Mouse (Mus musculus) CH12.LX (cell line): ENCODE data around the gene Gm11037. TPM values are rescaled to one million over a fixed set of nuclear protein-coding genes. Genes with fewer than 3 reads are reported as not detected.

Experiments
- DNase-seq: peaks from one replicate; pipeline ENCODE4 v3.0.0-alpha.2; 2013; ENCODE audit errors: extremely low read depth
- H3K27ac ChIP-seq: 2 replicates; pipeline ENCODE4 v1.5.1; 2012; ENCODE audit warnings: low read depth, mild to moderate bottlenecking, control low read depth, moderate library complexity; ENCODE audit not compliant: insufficient read depth
- H3K27me3 ChIP-seq: replicated peaks from 2 replicates; pipeline ENCODE3; 2012; ENCODE audit warnings: inconsistent platforms
- H3K36me3 ChIP-seq, 2 experiments: replicated peaks in 1 of 2; 2 replicates each; pipeline versions ENCODE3 to v1.6.1; 2012; ENCODE audit warnings: inconsistent platforms in 1 of 2, low read length in 1 of 2, mild to moderate bottlenecking in 1 of 2, mixed read lengths in 1 of 2, moderate library complexity in 1 of 2; ENCODE audit not compliant: control insufficient read depth in 1 of 2, insufficient read depth in 1 of 2
- H3K4me1 ChIP-seq, 2 experiments: 2 replicates each; pipeline ENCODE4 v1.6.1; 2012; ENCODE audit warnings: inconsistent platforms in 1 of 2, moderate library complexity in 1 of 2; ENCODE audit not compliant: insufficient read depth in 2 of 2, control insufficient read depth in 1 of 2
- H3K4me2 ChIP-seq: 2 replicates; pipeline ENCODE4 v1.6.1; 2012; ENCODE audit warnings: low read depth, mild to moderate bottlenecking, control low read depth; ENCODE audit not compliant: poor library complexity, insufficient read depth, severe bottlenecking
- H3K4me3 ChIP-seq, 3 experiments: fragments of 150-350 bp in 1 of 3; sonication (generic) in 1 of 3; replicated peaks in 1 of 3; 2 replicates each; pipeline versions ENCODE3 to v1.5.1; 2011 to 2012; ENCODE audit warnings: low read depth in 2 of 3, low read length in 2 of 3, mild to moderate bottlenecking in 2 of 3, moderate library complexity in 2 of 3, control low read depth in 1 of 3, improper control_type of control experiment in 1 of 3, inconsistent platforms in 1 of 3, mixed read lengths in 1 of 3; ENCODE audit not compliant: poor library complexity in 1 of 3
- H3K79me2 ChIP-seq: replicated peaks from 2 replicates; pipeline ENCODE4 v1.6.1; 2012; ENCODE audit warnings: mild to moderate bottlenecking, moderate library complexity; ENCODE audit not compliant: control insufficient read depth, poor library complexity, insufficient read depth, severe bottlenecking; ENCODE audit errors: extremely low read depth
- H3K9ac ChIP-seq: 2 replicates; pipeline ENCODE4 v1.6.1; 2012; ENCODE audit warnings: low read depth, mild to moderate bottlenecking, control low read depth, moderate library complexity; ENCODE audit not compliant: insufficient read depth
- H3K9me3 ChIP-seq: replicated peaks from 2 replicates; pipeline ENCODE3; 2012; ENCODE audit warnings: low read length, inconsistent platforms, mixed read lengths
- ELF1 ChIP-seq: IDR thresholded peaks from 2 replicates; pipeline ENCODE4 v1.6.1; 2014; ENCODE audit warnings: low read depth, mild to moderate bottlenecking, inconsistent platforms, low read length, improper control_type of control experiment
- GABPA ChIP-seq: IDR thresholded peaks from 2 replicates; pipeline ENCODE4 v1.6.1; 2012; ENCODE audit warnings: low read depth, low read length, improper control_type of control experiment, inconsistent platforms; ENCODE audit not compliant: insufficient replicate concordance
- JUND ChIP-seq: conservative IDR thresholded peaks from 2 replicates; pipeline ENCODE4 v1.6.1; 2011; ENCODE audit warnings: low read depth, low read length, improper control_type of control experiment
- KAT2A ChIP-seq: IDR thresholded peaks from 2 replicates; pipeline ENCODE4 v1.6.1; 2012; ENCODE audit warnings: low read length, improper control_type of control experiment, inconsistent platforms; ENCODE audit not compliant: insufficient replicate concordance
- MAFK ChIP-seq: IDR thresholded peaks from 2 replicates; pipeline ENCODE4 v1.6.1; 2011; ENCODE audit warnings: low read length, improper control_type of control experiment; ENCODE audit not compliant: insufficient replicate concordance
- MAZ ChIP-seq: IDR thresholded peaks from 2 replicates; pipeline ENCODE4 v1.6.1; 2012; ENCODE audit warnings: low read depth, mild to moderate bottlenecking, inconsistent platforms, low read length, improper control_type of control experiment, moderate library complexity
- NELFE ChIP-seq: IDR thresholded peaks from 2 replicates; pipeline ENCODE4 v1.6.1; 2011; ENCODE audit warnings: low read depth, low read length, improper control_type of control experiment
- NRF1 ChIP-seq: IDR thresholded peaks from 2 replicates; pipeline ENCODE4 v1.6.1; 2014; ENCODE audit warnings: low read depth, mild to moderate bottlenecking, inconsistent platforms, low read length, improper control_type of control experiment, moderate library complexity
- PAX5 ChIP-seq: IDR thresholded peaks from 2 replicates; pipeline ENCODE4 v1.6.1; 2012; ENCODE audit warnings: low read length, inconsistent platforms, mixed read lengths
- POLR2AphosphoS2 ChIP-seq: IDR thresholded peaks from 2 replicates; pipeline ENCODE4 v1.6.1; 2011; ENCODE audit warnings: low read depth, low read length, improper control_type of control experiment
- RCOR1 ChIP-seq: conservative IDR thresholded peaks from 2 replicates; pipeline ENCODE4 v1.6.1; 2012; ENCODE audit warnings: low read depth, mild to moderate bottlenecking, inconsistent platforms, low read length, improper control_type of control experiment
- SIN3A ChIP-seq: IDR thresholded peaks from 2 replicates; pipeline ENCODE4 v1.6.1; 2012; ENCODE audit warnings: low read length, improper control_type of control experiment, inconsistent platforms
- TBP ChIP-seq: conservative IDR thresholded peaks from 2 replicates; pipeline ENCODE4 v1.6.1; 2011; ENCODE audit warnings: low read depth, low read length, improper control_type of control experiment
- UBTF ChIP-seq: IDR thresholded peaks from 2 replicates; pipeline ENCODE4 v1.6.1; 2012; ENCODE audit warnings: low read depth, mild to moderate bottlenecking, inconsistent platforms, low read length, improper control_type of control experiment, moderate library complexity
- USF1 ChIP-seq: IDR thresholded peaks from 2 replicates; pipeline ENCODE4 v1.6.1; 2014; ENCODE audit warnings: low read depth, mild to moderate bottlenecking, inconsistent platforms, low read length, improper control_type of control experiment
- USF2 ChIP-seq: conservative IDR thresholded peaks from 2 replicates; pipeline ENCODE4 v1.6.1; 2011; ENCODE audit warnings: low read depth, low read length, improper control_type of control experiment
- ZC3H11A ChIP-seq: IDR thresholded peaks from 2 replicates; pipeline ENCODE4 v1.6.1; 2012; ENCODE audit warnings: low read depth, mild to moderate bottlenecking, inconsistent platforms, low read length, improper control_type of control experiment
- dilution Hi-C: fragments of 300-500 bp; cut with MboI; formaldehyde crosslinking; loops from 2 replicates; pipeline ENCODE4 v1.14.3; 2020; ENCODE audit warnings: low sequenced_read_pairs; ENCODE audit not compliant: extremely low pct_unique_long_range_greater_than_20kb, extremely low pct_ligation_motif_present
- in situ Hi-C: fragments of 300-500 bp; cut with MboI; formaldehyde crosslinking; loops from 3 replicates; pipeline ENCODE4 v1.14.3; 2019; ENCODE audit warnings: low sequenced_read_pairs, low pct_ligation_motif_present, low pct_unique_long_range_greater_than_20kb, mixed read lengths
- polyA plus RNA-seq: library from polyadenylated mRNA; unstranded; fragments of >175 nt; gene quantifications from 2 replicates; pipeline ENCODE4 v1.2.1, GENCODE M21; 2012; ENCODE audit warnings: low read depth; ENCODE audit not compliant: insufficient read length
- total RNA-seq, 2 experiments: library from RNA; depleted of rRNA; stranded (reverse); fragments of 300-350 nt in 1 of 2; fragments of >200 nt in 1 of 2; gene quantifications; 2 replicates each; pipeline ENCODE4 v1.2.3; 2012 to 2014

The Gm11037 gene
- total and polyA plus RNA-seq, 3 experiments = not detected

DNA sequence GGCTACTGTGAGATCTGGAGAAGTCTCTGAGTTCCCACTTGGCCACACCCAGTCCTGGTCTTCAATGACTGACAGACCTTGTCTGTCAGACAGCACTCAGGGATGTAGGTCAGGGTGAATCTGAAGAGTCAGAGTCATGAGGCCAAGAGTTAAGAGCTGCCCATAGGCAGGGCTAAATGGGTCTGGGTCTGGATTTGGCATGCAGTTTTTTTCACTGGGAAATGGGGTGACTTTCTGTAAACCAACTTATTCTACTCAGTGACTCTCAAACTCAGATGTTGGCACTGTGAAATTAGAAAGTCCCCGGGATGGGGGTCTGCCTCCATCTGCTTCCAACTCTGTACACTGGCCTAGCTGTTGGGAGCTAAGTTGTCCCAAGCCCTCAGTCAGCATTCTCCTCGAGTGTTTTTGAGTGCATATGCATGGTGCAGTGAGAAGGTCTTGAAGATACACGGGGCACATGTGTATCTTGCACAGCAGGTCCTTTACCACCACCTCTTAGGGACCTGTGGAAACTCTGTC is 4.6 kb upstream of the Gm11037 start:
- in situ Hi-C loops (no loop called here), dilution Hi-C loops (no loop called here)
- H3K4me3 ChIP-seq = no peak overlapping the region
- peaks cover 33% of the 10 kb centered on the region for H3K27me3 ChIP-seq
- no peak overlapping the region for H3K9ac ChIP-seq
- no peaks in the 10 kb centered on the region for H3K9me3 ChIP-seq
- no peak for DNase-seq
- peaks cover 13 to 50% of the 10 kb centered on the region in 2 experiments for H3K4me1 ChIP-seq
- H3K79me2 ChIP-seq = no peaks in the 10 kb centered on the region
- H3K4me2 ChIP-seq = no peak overlapping the region
- H3K27ac ChIP-seq = no peak overlapping the region
- TF ChIP-seq USF2 (no peak), KAT2A (no peak), MAZ (no peak), ELF1 (no peak), NRF1 (no peak), MAFK (no peak), RCOR1 (no peak), USF1 (no peak), SIN3A (no peak), UBTF (no peak), POLR2AphosphoS2 (no peak), ZC3H11A (no peak), TBP (no peak), PAX5 (no peak)
- no peaks in the 10 kb centered on the region for H3K36me3 ChIP-seq

DNA sequence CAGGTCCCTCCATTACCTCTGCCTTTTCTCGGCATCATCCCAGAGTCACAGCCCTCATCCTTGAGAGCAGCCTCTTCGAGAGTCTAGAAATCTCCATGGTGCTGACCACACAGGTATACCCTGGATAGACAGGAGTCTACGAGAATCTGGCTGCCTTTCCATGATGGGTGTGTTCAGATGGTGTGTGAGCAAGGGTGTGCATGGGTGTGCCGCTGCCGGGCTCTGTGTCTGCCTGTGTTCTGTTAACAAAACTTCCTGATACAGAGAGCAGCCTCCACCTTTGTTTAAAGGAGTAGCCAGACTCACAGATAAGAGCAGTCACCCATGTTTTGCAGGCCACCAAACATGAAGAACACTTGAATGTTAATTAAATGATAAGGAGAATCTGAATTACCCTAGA is 3.5 kb upstream of the Gm11037 start:
- Histone ChIP-seq H3K27ac (no peak overlapping the region), H3K9ac (no peak overlapping the region), H3K36me3 (peaks cover 0 to 6% of the 10 kb centered on the region in 2 experiments), H3K4me1 (peaks cover 13 to 44% of the 10 kb centered on the region in 2 experiments), H3K27me3 (peaks cover 26% of the 10 kb centered on the region), H3K4me2 (no peak overlapping the region), H3K79me2 (no peaks in the 10 kb centered on the region), H3K4me3 (no peak overlapping the region), H3K9me3 (no peaks in the 10 kb centered on the region)
- in situ Hi-C loops (no loop called here), dilution Hi-C loops (no loop called here)
- TF ChIP-seq ELF1 (no peak), JUND (no peak), NELFE (no peak), GABPA (no peak)
- no peak for DNase-seq
